Mouse (Mus musculus): ENCODE measurements around the gene Rbm11. TPM values are rescaled to one million over a fixed set of nuclear protein-coding genes. Genes with fewer than 3 reads are reported as not detected.

Gene Rbm11
- polyA plus RNA-seq (2012; rRNA removed): 0.33 and 0.39 TPM in 2 replicates

DNA sequence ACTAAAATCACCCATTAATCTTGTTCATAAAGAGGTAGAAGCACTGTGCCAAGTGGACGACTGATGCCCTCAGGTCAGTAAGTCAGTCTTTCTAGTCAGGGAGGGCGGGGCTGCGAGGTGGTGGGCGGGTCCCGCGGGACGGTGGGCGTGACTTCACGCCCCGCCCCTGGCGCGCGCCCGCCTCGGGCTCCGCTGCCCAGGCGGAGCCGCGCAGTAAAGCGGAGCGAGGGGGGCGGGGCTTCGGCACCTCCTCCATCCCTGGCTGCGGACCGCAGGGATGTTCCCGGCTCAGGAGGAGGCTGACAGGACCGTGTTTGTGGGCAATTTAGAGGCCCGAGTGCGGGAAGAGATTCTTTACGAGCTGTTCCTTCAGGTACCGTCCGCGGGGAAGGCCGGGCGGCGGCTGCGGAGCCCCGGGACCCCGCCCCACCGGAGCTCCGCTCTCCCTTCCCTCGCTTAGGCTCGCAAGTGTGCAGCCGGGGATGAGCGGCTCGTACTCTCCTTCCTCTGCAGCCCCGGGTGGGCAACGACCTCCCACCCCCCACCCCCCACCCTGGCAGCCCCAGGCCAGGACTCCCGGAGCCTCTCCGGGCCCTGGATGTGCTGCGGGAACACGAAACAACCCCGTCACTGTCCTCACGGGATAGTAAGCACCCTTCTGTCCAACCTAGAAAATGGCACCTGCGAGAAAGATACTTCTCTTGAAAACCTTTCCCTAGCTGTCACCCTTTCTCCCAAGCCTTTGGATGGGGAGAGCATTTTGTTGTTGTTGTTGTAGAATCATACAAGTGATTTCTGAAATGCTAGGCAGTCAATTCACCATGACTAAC, at the start of gene Rbm11:
Rbm11 (plus strand) TSS at position 174 of the 830 bp plus-strand sequence.
- TF ChIP-seq POLR2A (IDR thresholded peaks at IDR 0.05; ENCODE audit: low read depth, low read length) (no peak), CTCF (conservative IDR thresholded peaks at IDR 0.05; ENCODE audit: insufficient read depth, insufficient read length, low read depth, low read length) (no peak)
- Histone ChIP-seq H3K27me3 (replicated peaks; ENCODE audit: control insufficient read depth, insufficient read depth, low read length) (no peaks in the 10 kb centered on the region), H3K4me3 (ENCODE audit: insufficient read depth, low read depth, low read length) (peak within 1 kb of the TSS; percentile 79), H3K27ac (ENCODE audit: insufficient read depth, low read depth, low read length) (no peak within 1 kb of the TSS), H3K4me1 (ENCODE audit: control insufficient read depth, insufficient read depth, low read length) (no peaks in the 10 kb centered on the region), H3K36me3 (ENCODE audit: control insufficient read depth, insufficient read depth, low read length) (no peaks in the 10 kb centered on the region)
- DNase-seq: peak; percentile 92
- WGBS: under 1% methylated on average over 55 of the region's 55 CpGs

DNA sequence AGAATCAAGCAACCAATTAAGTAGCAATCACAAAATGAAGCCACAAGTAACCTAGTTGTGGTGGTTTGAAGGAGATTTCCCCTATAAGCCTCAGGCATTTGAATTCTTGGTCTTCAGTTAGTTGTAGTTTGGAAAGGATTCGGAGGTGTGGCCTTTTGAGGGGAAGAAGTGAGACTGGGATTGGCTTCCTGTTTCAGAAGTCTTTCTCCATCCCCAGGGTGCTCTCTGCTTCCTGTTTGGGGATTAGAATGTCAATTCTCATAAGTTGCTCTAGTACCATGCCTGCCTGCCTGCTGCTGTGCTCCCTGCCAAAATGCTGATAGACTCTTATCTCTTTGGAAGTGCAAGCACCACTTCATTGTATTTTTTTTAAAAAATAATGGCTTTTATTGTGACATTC, 47.3 kb upstream of the Rbm11 start:
- 85% methylated on average over 1 of the region's 1 CpGs for WGBS
- DNase-seq: no peak
- Histone ChIP-seq H3K4me1 (ENCODE audit: control insufficient read depth, insufficient read depth, low read length) (no peaks in the 10 kb centered on the region), H3K36me3 (ENCODE audit: control insufficient read depth, insufficient read depth, low read length) (no peaks in the 10 kb centered on the region), H3K27ac (ENCODE audit: insufficient read depth, low read depth, low read length) (no peak overlapping the region), H3K4me3 (ENCODE audit: insufficient read depth, low read depth, low read length) (no peak overlapping the region), H3K27me3 (replicated peaks; ENCODE audit: control insufficient read depth, insufficient read depth, low read length) (no peaks in the 10 kb centered on the region)
- no peak for TF ChIP-seq POLR2A (IDR thresholded peaks at IDR 0.05; ENCODE audit: low read depth, low read length)
- no peak for TF ChIP-seq CTCF (conservative IDR thresholded peaks at IDR 0.05; ENCODE audit: insufficient read depth, insufficient read length, low read depth, low read length)

DNA sequence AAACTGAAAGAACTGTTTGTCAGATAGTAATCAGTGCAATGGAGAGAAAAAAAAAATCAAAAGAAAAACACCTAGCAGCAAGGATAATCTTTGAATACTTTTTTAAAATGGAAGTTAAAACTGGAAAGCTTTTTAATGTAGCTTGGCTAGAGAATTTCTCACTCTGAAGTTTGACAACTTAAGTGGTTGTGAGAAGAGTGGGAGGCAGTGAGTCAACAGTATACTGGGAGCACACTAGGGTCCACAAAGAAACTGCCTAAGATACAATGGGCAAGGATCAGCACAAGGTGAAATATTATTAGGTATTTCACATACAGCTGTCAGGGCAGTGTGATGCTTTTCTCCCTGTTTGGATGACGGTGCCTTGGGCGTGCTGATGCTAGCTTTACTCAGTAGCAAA, 29.7 kb upstream of the Rbm11 start:
- Histone ChIP-seq H3K36me3 (ENCODE audit: control insufficient read depth, insufficient read depth, low read length) (no peaks in the 10 kb centered on the region), H3K4me3 (ENCODE audit: insufficient read depth, low read depth, low read length) (no peak overlapping the region), H3K27me3 (replicated peaks; ENCODE audit: control insufficient read depth, insufficient read depth, low read length) (no peaks in the 10 kb centered on the region), H3K4me1 (ENCODE audit: control insufficient read depth, insufficient read depth, low read length) (no peaks in the 10 kb centered on the region), H3K27ac (ENCODE audit: insufficient read depth, low read depth, low read length) (no peak overlapping the region)
- DNase-seq: no peak
- no peak for TF ChIP-seq POLR2A (IDR thresholded peaks at IDR 0.05; ENCODE audit: low read depth, low read length)
- no peak for TF ChIP-seq CTCF (conservative IDR thresholded peaks at IDR 0.05; ENCODE audit: insufficient read depth, insufficient read length, low read depth, low read length)
- 87% methylated on average over 2 of the region's 2 CpGs for WGBS

DNA sequence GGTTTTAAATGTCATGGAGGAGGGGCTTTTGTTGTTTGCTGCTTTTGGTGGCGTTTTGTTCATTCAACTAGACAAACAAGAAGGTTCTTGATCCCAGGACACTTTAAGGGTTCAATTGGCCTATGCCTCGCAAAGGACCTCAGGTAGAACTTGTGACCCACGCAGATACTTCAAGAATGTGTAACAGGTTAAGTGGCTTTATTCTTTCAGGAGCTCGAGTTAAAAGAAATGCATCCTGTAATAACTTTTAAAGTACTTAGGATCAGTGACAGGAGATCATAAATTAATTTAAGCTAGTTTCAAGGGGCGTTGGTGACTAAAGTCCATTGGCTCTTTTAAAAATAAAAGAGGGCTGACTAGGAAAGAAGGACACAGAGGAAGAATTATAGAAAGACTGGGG, 10.4 kb upstream of the Rbm11 start:
- Histone ChIP-seq H3K36me3 (ENCODE audit: control insufficient read depth, insufficient read depth, low read length) (no peaks in the 10 kb centered on the region), H3K27me3 (replicated peaks; ENCODE audit: control insufficient read depth, insufficient read depth, low read length) (no peaks in the 10 kb centered on the region), H3K4me1 (ENCODE audit: control insufficient read depth, insufficient read depth, low read length) (no peaks in the 10 kb centered on the region), H3K27ac (ENCODE audit: insufficient read depth, low read depth, low read length) (no peak overlapping the region), H3K4me3 (ENCODE audit: insufficient read depth, low read depth, low read length) (no peak overlapping the region)
- DNase-seq: no peak
- TF ChIP-seq CTCF (conservative IDR thresholded peaks at IDR 0.05; ENCODE audit: insufficient read depth, insufficient read length, low read depth, low read length) (no peak), POLR2A (IDR thresholded peaks at IDR 0.05; ENCODE audit: low read depth, low read length) (no peak)
- 30% methylated on average over 5 of the region's 5 CpGs for WGBS

DNA sequence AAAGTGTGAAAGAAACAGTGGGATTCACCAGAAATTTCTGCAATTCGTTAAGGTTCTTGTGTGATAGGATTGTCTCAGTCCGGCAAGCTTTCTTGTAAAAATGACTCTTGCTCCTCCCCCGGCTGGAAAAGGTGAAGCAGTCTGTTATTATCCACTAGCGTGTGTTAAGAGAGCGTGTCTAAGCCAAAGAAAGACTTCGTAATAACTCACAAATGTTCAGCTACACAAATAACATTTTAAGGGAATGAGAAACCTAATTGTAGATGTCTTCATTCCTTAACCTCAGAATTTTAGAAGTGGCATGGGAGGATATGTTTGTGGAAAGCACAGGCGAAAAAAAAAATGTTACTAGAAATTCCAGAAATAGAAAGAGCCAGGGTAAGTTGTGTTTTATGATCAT, 6.7 kb upstream of the Rbm11 start, which contains the start of gene Lipi:
Lipi (minus strand) TSS at position 101 of the 400 bp plus-strand sequence.
- no peak for TF ChIP-seq CTCF (conservative IDR thresholded peaks at IDR 0.05; ENCODE audit: insufficient read depth, insufficient read length, low read depth, low read length)
- TF ChIP-seq POLR2A (IDR thresholded peaks at IDR 0.05; ENCODE audit: low read depth, low read length): no peak
- H3K27ac ChIP-seq (ENCODE audit: insufficient read depth, low read depth, low read length): no peak within 1 kb of the TSS
- H3K36me3 ChIP-seq (ENCODE audit: control insufficient read depth, insufficient read depth, low read length): no peaks in the 10 kb centered on the region
- H3K4me3 ChIP-seq (ENCODE audit: insufficient read depth, low read depth, low read length): no peak within 1 kb of the TSS
- DNase-seq: no peak
- H3K4me1 ChIP-seq (ENCODE audit: control insufficient read depth, insufficient read depth, low read length): no peaks in the 10 kb centered on the region
- no peaks in the 10 kb centered on the region for H3K27me3 ChIP-seq (replicated peaks; ENCODE audit: control insufficient read depth, insufficient read depth, low read length)
- 71% methylated on average over 7 of the region's 7 CpGs for WGBS

DNA sequence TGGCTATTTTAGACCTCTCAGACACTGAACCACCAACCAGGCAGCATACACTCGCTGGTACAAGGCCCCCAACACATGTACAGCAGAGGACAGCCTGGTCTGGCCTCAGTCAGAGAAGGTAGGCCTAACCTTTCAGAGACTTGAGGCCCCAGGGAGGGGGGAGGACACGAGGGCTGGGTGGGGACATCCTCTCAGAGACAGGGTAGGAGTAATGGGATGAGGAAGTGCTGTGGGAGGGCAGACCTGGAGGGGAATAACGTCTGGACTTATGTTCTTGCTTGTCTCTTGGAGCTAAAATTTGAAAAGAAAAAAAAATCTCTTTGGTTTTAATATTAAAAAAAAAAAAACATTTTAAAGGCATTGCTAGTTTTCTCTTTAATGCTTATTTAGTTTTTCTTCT, 6.2 kb upstream of the Rbm11 start:
- WGBS: 31% methylated on average over 3 of the region's 3 CpGs
- H3K27me3 ChIP-seq (replicated peaks; ENCODE audit: control insufficient read depth, insufficient read depth, low read length): no peaks in the 10 kb centered on the region
- no peak for TF ChIP-seq POLR2A (IDR thresholded peaks at IDR 0.05; ENCODE audit: low read depth, low read length)
- no peak for TF ChIP-seq CTCF (conservative IDR thresholded peaks at IDR 0.05; ENCODE audit: insufficient read depth, insufficient read length, low read depth, low read length)

DNA sequence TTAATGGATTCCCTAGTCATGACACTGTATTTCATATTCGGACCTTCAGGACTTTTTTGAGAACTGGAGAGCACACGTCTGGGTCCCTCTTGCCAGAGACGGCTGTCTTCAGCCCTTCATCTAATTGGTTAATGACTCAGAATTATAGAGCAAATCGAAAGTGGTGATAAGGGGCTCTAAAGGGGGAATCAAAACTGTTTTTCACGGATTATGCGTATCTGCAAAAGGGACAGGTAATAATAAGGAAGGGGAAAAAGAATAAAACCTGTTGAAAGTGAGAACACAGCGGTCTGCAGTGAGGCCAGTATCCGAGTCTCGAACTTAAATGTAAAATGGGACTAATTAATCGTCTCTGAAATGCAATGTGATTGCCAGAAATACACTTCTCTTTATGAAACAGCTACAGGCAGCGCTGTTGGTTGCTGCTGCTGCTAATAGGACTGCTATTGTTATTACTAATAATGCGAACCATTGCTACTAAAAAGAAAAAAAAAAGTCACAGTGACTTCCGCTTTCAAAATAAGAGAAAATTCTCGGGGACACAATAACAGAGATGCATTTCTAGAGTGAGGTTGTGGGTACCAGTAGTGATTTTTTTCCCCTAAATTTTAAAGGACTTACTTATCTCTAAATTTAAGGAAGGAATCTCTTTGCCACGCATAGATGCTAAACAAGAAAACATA, 998 bp downstream of the Rbm11 start:
- TF ChIP-seq CTCF (conservative IDR thresholded peaks at IDR 0.05; ENCODE audit: insufficient read depth, insufficient read length, low read depth, low read length): no peak
- H3K27ac ChIP-seq (ENCODE audit: insufficient read depth, low read depth, low read length): no peak overlapping the region
- 11% methylated on average over 15 of the region's 15 CpGs for WGBS
- no peaks in the 10 kb centered on the region for H3K36me3 ChIP-seq (ENCODE audit: control insufficient read depth, insufficient read depth, low read length)
- H3K4me3 ChIP-seq (ENCODE audit: insufficient read depth, low read depth, low read length): peak overlapping the region; percentile 79; the same call in 1 of the 2 replicates
- H3K27me3 ChIP-seq (replicated peaks; ENCODE audit: control insufficient read depth, insufficient read depth, low read length): no peaks in the 10 kb centered on the region
- DNase-seq: no peak
- H3K4me1 ChIP-seq (ENCODE audit: control insufficient read depth, insufficient read depth, low read length): no peaks in the 10 kb centered on the region

More for the DNA sequence above, 6.2 kb upstream of the Rbm11 start:
- peak; percentile 10 for DNase-seq
- Histone ChIP-seq H3K27ac (ENCODE audit: insufficient read depth, low read depth, low read length) (no peak overlapping the region), H3K4me1 (ENCODE audit: control insufficient read depth, insufficient read depth, low read length) (no peaks in the 10 kb centered on the region), H3K4me3 (ENCODE audit: insufficient read depth, low read depth, low read length) (no peak overlapping the region), H3K36me3 (ENCODE audit: control insufficient read depth, insufficient read depth, low read length) (no peaks in the 10 kb centered on the region)

Measured in kidney, adult 2 months (tissue).